ENCODE assay signal across 19 mouse cellular contexts in the genomic region with DNA sequence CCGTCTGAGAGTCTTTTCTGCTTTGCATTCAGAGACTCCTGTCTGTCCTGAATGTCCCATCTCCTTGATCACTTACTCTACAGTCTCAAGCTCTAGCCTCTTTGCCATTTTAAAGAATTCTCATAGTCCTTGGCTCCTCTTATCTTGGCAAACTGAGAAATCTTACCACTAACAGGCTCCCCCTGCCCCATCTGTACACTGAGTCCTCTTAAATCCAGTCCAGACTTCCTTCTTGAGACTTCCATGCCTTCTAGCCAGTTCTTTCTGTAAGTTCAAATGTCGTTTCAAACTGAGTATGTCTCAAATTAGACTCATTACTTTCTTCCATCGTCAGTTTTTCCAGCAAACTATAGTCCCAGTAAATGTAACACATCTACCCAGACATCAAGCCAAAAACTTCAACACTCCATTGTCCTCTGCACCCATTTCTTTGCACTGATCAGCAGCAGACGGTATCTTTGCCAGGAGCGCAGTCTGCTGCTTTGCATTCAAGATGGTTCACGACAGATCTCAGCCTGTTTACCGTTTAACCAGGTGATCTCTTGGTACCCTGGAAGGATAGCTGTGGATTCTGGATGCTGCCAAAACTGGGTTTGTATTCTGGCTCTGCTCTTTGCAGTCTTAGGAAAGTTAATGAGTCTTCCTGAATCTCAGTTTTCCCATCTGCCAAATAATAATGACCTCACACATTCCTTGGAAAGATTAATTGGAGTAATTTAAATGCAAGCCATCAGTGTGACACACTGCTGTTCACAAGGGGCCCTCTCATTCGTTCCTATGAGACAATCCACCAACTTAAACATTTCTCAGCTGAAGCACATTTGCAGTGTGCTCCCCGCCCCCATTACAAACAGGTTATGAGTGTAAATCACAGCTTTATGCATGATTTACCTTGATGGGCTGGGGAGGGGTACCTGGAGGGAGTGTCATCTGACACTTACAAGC. TPM values are rescaled to one million over a fixed set of nuclear protein-coding genes. Genes with fewer than 3 reads are reported as not detected.
A peak's percentile ranks its signal among the peaks of the same experiment; 100 is the strongest.
DNase-seq lines count a peak whose midpoint lies in the region; ATAC-seq and TF ChIP-seq lines count a peak whose summit lies in the region.
"Had no signal": no experiment of that assay in that cellular context is flagged by ENCODE, and none has a peak within 500 bp of the region (broad histone marks: within the 10 kb centered on the region; RNA-seq: fewer than 3 reads in every experiment).

No protein-coding gene starts in this region.

- H3K4me2 ChIP-seq in hindbrain, postnatal 0 days (ENCODE audit: low read depth, low read length), result no peak overlapping the region
- H3K4me2 ChIP-seq in liver, embryonic 12.5 days, result no peak overlapping the region
- H3K4me2 ChIP-seq: embryonic facial prominence, embryonic 15.5 days; intestine, embryonic 15.5 days; stomach, embryonic 15.5 days had no signal

- no peak for TF ChIP-seq CTCF in kidney, adult 2 months (conservative IDR thresholded peaks at IDR 0.05; ENCODE audit: insufficient read depth, insufficient read length, low read depth, low read length)
- no peak for TF ChIP-seq CTCF in hindbrain, postnatal 0 days (IDR thresholded peaks at IDR 0.05; ENCODE audit: low read depth)

- ATAC-seq in hindbrain, postnatal 0 days, result peak; percentile 27; the same call in 1 of the 2 replicates
- no peak for ATAC-seq in liver, embryonic 12.5 days
- ATAC-seq: intestine, embryonic 15.5 days had no signal

- H3K4me1 ChIP-seq in kidney, adult 2 months (ENCODE audit: control insufficient read depth, insufficient read depth, low read length), result peaks cover 5% of the 10 kb centered on the region; the same call in 1 of the 2 replicates
- no peaks in the 10 kb centered on the region for H3K4me1 ChIP-seq in hindbrain, postnatal 0 days (ENCODE audit: insufficient read depth, low read length)
- no peaks in the 10 kb centered on the region for H3K4me1 ChIP-seq in liver, embryonic 12.5 days
- H3K4me1 ChIP-seq: embryonic facial prominence, embryonic 15.5 days; intestine, embryonic 15.5 days; stomach, embryonic 15.5 days had no signal

- no peak overlapping the region for H3K9ac ChIP-seq in hindbrain, postnatal 0 days (replicated peaks; ENCODE audit: low read length)
- H3K9ac ChIP-seq in liver, embryonic 12.5 days, result no peak overlapping the region
- H3K9ac ChIP-seq: embryonic facial prominence, embryonic 15.5 days; intestine, embryonic 15.5 days; stomach, embryonic 15.5 days had no signal

- peak; percentile 68 for DNase-seq in kidney, adult 2 months
- DNase-seq in kidney, adult 8-10 months, result no peak
- peak; percentile 40 for DNase-seq in retina, postnatal 1 day
- DNase-seq in retina, embryonic 14.5 days (ENCODE audit: low spot score), result no peak
- peak; percentile 7 for DNase-seq in hindbrain, postnatal 0 days (ENCODE audit: low spot score)
- DNase-seq in frontal cortex, adult 2 months (ENCODE audit: extremely low spot score in 1 of 2, low spot score in 1 of 2), result no peak
- no peak for DNase-seq in left cerebral cortex, adult 11 months (ENCODE audit: low spot score)
- DNase-seq: adrenal gland, postnatal 25 days; cerebellum, postnatal 25 days; heart, postnatal 10 days; lung, adult 18-20 months; lung, postnatal 4 days; thymus, postnatal 14 days had no signal

- no peaks in the 10 kb centered on the region for H3K27me3 ChIP-seq in kidney, adult 2 months (replicated peaks; ENCODE audit: control insufficient read depth, insufficient read depth, low read length)
- no peaks in the 10 kb centered on the region for H3K27me3 ChIP-seq in hindbrain, postnatal 0 days (ENCODE audit: insufficient read depth, low read length)
- H3K27me3 ChIP-seq in liver, embryonic 12.5 days (replicated peaks), result no peaks in the 10 kb centered on the region
- H3K27me3 ChIP-seq: embryonic facial prominence, embryonic 15.5 days; intestine, embryonic 15.5 days; stomach, embryonic 15.5 days had no signal

- no peaks in the 10 kb centered on the region for H3K36me3 ChIP-seq in kidney, adult 2 months (ENCODE audit: control insufficient read depth, insufficient read depth, low read length)
- no peaks in the 10 kb centered on the region for H3K36me3 ChIP-seq in hindbrain, postnatal 0 days (ENCODE audit: insufficient read depth, low read length)
- H3K36me3 ChIP-seq in liver, embryonic 12.5 days, result no peaks in the 10 kb centered on the region
- H3K36me3 ChIP-seq: embryonic facial prominence, embryonic 15.5 days; intestine, embryonic 15.5 days; stomach, embryonic 15.5 days had no signal

- 48% methylated on average over 9 of the region's 9 CpGs for WGBS in kidney, adult 2 months
- WGBS in hindbrain, postnatal 0 days, result 51% methylated on average over 9 of the region's 9 CpGs
- WGBS in liver, embryonic 12.5 days (ENCODE audit: insufficient replicate concordance), result 65% methylated on average over 9 of the region's 9 CpGs

- H3K27ac ChIP-seq in kidney, adult 2 months (ENCODE audit: insufficient read depth, low read depth, low read length), result no peak overlapping the region
- H3K27ac ChIP-seq in hindbrain, postnatal 0 days, result no peak overlapping the region
- H3K27ac ChIP-seq in liver, embryonic 12.5 days, result no peak overlapping the region
- H3K27ac ChIP-seq: embryonic facial prominence, embryonic 15.5 days; intestine, embryonic 15.5 days; stomach, embryonic 15.5 days had no signal

- no peak for TF ChIP-seq POLR2A in kidney, adult 2 months (IDR thresholded peaks at IDR 0.05; ENCODE audit: low read depth, low read length)

- H3K4me3 ChIP-seq in kidney, adult 2 months (ENCODE audit: insufficient read depth, low read depth, low read length), result no peak overlapping the region
- no peak overlapping the region for H3K4me3 ChIP-seq in hindbrain, postnatal 0 days (ENCODE audit: low read length)
- H3K4me3 ChIP-seq in liver, embryonic 12.5 days, result no peak overlapping the region
- H3K4me3 ChIP-seq: embryonic facial prominence, embryonic 15.5 days; intestine, embryonic 15.5 days; myocyte; stomach, embryonic 15.5 days had no signal

- H3K9me3 ChIP-seq in hindbrain, postnatal 0 days (ENCODE audit: low read length), result no peaks in the 10 kb centered on the region
- H3K9me3 ChIP-seq in liver, embryonic 12.5 days (replicated peaks), result no peaks in the 10 kb centered on the region
- H3K9me3 ChIP-seq: embryonic facial prominence, embryonic 15.5 days; intestine, embryonic 15.5 days; stomach, embryonic 15.5 days had no signal

RNA-seq across cellular contexts. Expression of a gene that starts 53.4 kb away (rescaled TPM):
- 247 and 281 TPM in 2 replicates for polyA plus RNA-seq in kidney, adult 2 months (2012; rRNA removed)
- total RNA-seq in hindbrain, postnatal 0 days (2014; rRNA removed), result 12.7 and 18.2 TPM in 2 replicates
- 15.1 and 17.3 TPM in 2 replicates for polyA plus RNA-seq in hindbrain, postnatal 0 days (2015; fragmentation: Nextera tagmentation; extraction: Ambion mirVana)
- polyA plus RNA-seq in frontal cortex, adult 2 months (2012; rRNA removed), result 12.1 and 15.7 TPM in 2 replicates
- 17.1 and 19.9 TPM in 2 replicates for polyA plus RNA-seq in liver, embryonic 12.5 days (2016; fragmentation: Nextera tagmentation; extraction: Ambion mirVana)
- total RNA-seq: MEL had no signal

Comparison
In these comparisons a context has a peak if more than half of its experiments do, and no peak if none do; other contexts are left out.
1. DNase-seq: peak in kidney, adult 2 months (single experiment), retina, postnatal 1 day (single experiment) and hindbrain, postnatal 0 days (single experiment); none in kidney, adult 8-10 months (0 of 2), retina, embryonic 14.5 days (single experiment), frontal cortex, adult 2 months (0 of 2) and left cerebral cortex, adult 11 months (single experiment).
2. RNA of a gene that starts 53.4 kb away (polyA plus RNA-seq): 247 to 281 TPM in kidney, adult 2 months; 15.1 to 17.3 TPM in hindbrain, postnatal 0 days, 17.1 to 19.9 TPM in liver, embryonic 12.5 days and 12.1 to 15.7 TPM in frontal cortex, adult 2 months; every median in the first group is over 10 times any median in the second.